Mouse (Mus musculus): ENCODE measurements around the gene Kifc5b. TPM values are rescaled to one million over a fixed set of nuclear protein-coding genes. Genes with fewer than 3 reads are reported as not detected.

Kifc5b gene
- total RNA-seq, 2 experiments from 2014 or later: 2.6 to 16.0 TPM

DNA sequence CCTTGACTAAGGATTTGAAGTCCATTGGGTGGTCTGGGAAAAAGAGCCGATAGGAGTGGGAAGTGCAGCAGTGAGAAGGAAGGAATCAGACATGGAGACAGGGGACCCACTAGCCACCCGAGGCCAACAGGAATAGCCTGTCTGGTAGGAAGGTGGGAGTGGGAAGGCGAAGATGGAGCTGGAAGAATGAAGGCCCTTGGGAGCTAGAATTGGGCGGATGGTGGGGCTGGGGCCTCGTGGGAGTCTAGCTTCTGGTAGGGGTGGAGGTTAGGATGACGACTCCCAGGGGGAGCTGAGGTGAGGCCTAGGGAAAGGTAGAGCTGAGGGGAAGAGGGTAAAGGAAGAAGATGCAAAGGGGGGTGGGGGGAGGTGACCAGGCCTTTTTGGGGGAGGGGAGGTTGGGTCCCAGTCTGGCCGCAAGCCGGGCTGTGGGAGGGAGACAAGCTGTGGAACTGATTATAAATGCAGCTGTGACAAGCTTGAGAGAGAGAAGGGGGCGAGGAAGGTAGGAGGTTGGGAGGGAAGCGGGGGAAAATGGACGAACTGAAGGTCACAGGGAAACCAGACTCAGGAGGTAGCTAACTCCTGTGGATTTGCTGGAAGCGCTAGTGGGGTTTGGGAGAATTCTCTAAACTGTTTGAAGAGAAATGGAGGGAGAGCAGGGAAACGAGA, 29.1 kb downstream of the Kifc5b start:
- no peak for ATAC-seq (replicated peaks; ENCODE audit: poor library complexity)

DNA sequence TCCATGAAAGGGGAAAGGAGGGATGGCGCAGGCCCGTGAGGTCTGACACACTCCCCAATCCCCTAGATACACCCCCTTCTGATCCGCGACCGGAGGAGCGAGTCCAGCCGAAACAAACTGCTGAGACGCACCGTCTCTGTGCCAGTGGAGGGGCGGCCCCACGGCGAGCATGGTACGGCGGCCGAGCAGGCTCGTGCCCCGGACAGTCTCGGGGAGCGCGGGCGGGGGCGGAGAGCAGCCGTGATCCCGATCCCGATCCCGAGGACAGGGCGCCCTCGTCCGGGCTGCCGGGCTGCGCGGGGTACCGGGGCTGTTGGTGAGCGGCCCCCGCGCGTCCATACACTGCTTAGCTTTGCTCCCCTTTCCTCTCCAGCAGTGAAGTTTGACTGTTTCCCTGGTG, 29.7 kb downstream of the Kifc5b start:
- ATAC-seq (replicated peaks; ENCODE audit: poor library complexity): peak; percentile 45

DNA sequence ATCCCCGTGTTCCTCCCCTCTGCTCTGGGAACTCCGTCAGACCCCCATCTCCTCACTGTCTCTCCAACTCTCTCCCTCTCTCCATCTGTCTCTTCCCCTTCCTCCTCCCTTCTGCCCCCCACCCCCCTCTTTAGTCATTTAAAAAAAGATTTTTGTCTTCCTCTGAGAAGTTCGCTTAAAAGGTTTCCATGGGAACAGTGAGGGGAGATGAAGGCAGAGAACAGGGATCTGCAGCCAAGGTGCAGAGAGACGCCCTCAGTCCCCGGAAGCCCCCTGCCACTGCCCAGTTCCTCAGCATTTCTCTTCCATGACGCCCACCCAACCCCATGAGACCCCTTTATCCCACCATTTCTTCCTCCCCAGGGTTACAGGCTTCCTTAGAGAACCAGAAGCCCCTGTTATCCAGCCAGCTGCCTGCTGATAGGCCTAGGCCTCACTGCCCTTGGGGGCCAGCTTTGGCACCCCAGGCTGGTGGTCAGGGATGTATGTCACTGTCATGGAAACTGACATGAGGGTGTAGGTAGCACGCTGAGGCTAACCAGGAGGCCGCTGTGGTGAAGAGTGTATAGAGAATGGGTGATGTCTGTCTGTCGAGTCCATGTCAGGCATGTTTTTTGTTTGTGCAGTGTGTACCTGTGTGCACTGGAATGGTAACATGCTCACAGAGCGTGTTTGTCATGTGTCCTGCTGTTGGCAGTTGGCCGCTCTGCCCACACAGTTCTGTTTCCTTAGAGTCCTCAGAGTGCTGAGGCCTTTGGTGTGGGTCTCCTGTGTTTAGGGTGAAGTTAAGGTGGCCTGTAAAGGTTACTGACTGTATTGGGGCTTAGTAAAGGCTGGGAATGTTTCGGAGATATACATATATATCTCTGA, 30.6 kb downstream of the Kifc5b start:
- ATAC-seq (replicated peaks; ENCODE audit: poor library complexity): no peak

DNA sequence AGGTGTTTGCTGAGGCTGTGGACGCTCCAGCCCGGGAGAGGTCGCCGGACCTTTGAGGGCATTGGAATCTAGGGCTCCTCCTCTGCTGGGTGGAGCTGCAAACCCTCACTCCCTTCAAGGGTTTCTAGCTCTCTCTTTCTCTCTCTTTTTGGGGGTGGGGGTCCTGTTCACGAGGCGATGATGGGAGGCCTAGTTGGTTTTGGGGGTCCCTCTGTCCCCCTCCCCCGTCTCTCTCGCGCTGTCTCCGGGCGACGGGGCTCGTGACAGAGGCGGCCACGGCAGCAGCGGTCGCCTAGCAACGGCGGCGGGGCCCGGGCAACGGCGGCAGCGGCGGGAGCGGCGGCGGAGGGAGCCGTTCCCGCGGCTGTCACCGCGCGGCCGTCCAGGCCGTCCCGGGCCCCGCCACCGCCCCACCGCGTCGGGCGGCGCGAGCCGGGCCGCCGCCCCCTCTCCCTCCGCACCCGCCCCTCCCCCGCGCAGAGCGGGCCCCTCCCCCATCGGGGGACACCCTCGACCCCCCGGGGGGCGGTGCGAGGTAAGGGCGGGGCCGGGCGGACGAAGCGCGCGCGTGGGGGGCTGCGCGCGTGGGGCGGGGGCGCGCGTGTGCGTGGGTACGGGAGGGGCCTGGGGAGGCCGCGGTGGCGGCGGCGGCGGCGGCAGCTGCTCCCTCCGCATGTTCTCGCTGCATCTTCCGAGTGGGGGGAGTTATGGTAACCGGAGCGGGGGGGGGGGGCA, 31.6 kb downstream of the Kifc5b start:
- ATAC-seq (replicated peaks; ENCODE audit: poor library complexity): no peak

DNA sequence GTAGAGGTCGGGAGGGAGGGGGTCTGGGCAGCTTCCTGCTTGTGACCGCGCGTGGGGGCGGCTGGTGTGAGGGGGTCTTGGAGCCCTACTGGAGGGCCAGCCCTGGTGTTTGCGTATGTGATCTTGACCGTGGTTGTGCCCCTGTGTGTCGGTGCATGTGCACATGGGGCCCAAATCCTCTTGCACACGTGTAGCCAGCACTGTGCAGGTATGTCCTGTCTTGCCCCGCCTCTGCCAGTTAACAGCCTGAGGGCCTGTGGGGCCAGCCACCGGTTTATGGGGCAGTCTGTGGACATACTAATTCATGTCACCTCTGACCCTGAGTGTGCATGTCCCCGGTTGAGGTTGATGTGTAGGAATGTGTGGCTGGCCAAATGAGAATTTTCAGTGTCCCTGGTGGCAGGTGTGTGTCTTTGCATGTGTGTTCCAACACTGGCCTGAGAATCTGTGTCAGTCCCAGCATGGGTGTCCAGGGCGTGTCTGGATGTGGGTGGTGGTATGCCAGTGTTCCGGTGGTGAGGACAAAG, 32.2 kb downstream of the Kifc5b start:
- ATAC-seq (replicated peaks; ENCODE audit: poor library complexity): peak; percentile 58

DNA sequence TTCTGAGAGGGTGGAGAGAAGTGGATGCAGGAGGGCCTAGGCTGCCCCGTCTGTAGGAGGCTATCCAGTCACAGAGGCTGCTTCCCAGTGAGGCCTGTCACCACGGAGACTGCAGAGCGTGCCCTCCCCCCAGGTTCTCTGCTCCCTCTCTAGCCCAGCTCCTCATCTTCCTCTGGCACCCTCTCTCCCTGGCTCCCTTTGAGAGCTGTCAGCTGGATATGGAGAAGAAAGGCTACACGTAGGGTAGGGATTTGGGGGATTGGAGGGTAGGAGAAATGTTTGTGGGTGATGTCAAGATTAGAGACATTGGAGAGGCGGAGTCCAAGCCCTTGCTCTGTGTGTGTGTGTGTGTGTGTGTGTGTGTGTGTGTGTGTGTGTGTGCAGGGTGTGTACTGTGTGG, 33.0 kb downstream of the Kifc5b start:
- no peak for ATAC-seq (replicated peaks; ENCODE audit: poor library complexity)

DNA sequence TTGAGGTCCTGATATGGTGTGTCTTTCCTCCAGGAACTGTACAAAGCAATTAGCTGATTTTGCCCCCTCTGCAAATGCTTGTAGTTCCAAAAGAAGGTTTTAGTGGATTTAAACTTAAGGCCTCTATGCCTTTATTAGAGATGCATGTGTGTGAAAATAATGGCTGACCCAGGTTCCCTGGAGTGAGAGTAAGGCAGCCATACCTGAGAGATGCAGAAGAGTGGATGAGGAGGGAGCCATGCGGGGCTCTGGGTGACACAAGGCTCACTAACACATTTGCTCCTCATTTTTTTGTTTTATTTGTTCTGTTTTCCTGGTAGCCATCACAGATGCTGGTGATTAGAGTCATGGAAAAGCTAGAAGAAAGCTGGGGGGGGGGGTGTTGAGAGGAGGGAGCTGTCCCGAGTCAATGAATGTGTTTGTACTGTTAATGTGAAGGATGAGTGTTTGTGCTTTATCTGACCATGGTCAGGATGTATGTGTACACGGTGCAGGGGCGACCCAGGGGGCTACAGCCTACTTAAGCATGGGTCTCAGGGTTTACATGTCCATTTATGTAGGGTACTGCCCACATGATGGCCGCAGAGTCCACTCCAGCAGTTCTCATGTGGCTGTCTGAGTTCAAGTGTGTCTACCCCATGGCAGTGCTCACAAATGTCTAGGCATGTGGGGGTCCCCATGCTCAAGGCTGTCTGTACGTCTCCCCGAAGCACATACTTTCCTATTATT, 33.8 kb downstream of the Kifc5b start:
- no peak for ATAC-seq (replicated peaks; ENCODE audit: poor library complexity)

DNA sequence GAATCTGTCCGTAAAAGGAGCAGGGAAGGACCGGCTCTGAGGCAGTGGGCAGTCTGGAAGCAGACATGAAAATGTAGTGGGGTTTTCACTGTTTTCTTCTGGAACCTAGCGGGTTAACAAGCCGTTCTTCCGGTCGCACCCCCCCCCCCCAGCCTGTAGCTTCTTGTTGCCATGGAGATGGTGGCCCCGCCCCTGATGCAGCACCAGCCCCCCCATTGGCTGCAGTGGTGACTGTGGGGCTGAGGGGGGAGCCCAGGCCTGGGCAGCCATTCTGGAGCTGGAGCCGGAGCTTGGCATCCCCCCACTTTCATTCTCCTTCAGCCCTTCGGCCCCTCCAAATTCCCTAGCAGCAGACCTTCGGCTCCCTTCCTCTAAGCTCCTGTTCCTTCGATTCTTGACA, 34.5 kb downstream of the Kifc5b start:
- ATAC-seq (replicated peaks; ENCODE audit: poor library complexity): peak; percentile 75

DNA sequence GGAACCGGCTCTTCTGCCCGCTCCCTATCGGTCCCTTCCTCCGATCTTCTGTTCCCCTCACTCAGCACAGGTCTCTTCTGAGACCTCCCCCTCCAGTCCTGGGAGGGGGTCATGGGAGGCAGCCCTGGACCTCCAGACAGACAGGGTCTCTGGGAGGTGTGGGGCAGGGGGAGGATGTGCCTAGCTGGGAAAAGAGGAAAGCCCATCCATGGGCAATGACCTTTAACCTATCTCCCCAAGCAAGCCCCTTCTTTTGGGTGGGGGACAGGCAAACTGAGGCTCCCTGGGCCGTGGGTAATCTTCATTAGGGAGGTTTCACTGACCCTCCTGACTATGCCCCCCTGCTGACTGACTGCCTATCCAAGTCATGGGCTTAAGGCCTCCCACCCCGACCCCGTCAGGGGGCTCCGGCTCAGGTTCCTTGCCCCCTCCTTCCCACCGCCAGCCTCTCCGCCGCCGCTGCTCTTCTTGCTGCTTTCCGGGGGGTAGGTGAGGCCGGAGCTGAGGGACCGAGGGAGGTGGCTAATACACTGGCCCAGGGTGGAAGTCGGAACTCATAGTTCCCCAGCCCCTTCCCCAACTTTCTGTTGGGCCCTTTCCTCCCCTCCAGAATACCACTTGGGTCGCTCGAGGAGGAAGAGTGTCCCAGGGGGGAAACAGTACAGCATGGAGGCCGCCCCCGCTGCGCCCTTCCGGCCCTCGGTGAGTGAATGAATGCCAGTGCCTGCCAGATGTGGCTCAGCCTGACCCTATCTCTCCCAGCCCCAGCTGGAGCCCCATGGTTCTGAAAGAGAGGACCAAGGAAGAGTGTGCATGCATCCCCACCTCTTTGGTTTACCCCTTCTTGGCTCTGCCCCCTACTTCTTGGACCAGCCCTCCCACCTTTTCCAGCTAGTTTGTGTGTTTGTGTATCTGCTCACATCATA, 35.3 kb downstream of the Kifc5b start:
- no peak for ATAC-seq (replicated peaks; ENCODE audit: poor library complexity)

DNA sequence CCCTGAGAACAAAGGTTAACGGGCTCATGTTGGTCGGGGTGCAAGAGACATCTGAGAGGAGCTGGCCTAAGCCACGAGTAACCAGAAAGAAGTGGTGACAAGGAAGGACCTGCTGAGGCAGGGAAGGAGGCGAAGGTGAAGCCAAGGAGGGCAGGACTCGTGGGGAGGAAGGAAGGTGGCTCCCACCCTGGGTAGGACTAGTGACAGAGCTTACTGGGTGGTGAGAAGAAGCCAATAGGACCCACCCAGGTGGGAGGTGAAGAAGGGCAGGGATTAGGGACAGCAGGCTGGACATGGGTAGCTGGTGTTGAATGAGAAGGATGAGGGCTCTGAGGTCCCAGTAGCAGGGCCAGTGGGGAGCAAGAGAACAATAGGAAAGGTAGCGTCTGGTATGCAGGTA, 36.3 kb downstream of the Kifc5b start:
- ATAC-seq (replicated peaks; ENCODE audit: poor library complexity): no peak

DNA sequence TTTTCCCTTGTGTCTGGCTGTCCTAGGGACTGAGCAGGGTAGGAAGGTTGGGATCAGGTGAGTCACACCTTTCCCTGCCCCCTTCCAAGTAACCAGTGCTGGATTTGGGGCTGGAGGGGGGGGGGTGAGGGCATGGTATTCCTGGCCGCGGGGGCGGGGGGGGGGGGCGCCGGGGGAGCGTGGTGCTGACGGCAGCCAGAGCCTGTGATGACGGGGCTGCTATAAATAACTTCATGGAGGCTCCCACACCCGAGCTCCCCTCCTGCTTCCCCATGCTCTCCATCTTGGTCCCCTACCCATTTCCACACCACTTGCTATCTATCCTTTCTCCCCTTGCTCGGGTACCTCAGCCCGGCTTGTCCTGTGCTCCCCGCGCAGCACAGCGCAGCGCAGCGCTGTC, 36.8 kb downstream of the Kifc5b start:
- no peak for ATAC-seq (replicated peaks; ENCODE audit: poor library complexity)

DNA sequence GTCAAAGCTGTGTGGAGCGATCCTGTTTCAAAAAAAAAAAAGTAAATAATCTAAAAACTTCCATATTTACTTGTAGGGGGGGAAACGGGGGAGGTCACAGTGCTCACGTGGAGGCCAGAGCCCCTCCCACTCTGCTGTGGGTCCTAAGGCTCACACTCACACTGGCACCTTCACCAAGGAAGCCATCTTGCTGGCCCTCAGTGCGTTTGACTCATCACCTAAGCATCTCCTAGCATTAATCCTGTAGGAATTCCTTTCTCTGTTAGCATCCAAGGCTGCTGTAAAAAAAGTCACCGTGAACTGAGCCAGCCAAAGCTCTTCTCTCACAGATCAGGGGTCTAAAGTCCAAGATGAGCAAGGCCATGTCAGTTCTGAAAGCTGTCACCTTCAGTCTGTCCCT, 39.4 kb downstream of the Kifc5b start:
- no peak for ATAC-seq (replicated peaks; ENCODE audit: poor library complexity)

DNA sequence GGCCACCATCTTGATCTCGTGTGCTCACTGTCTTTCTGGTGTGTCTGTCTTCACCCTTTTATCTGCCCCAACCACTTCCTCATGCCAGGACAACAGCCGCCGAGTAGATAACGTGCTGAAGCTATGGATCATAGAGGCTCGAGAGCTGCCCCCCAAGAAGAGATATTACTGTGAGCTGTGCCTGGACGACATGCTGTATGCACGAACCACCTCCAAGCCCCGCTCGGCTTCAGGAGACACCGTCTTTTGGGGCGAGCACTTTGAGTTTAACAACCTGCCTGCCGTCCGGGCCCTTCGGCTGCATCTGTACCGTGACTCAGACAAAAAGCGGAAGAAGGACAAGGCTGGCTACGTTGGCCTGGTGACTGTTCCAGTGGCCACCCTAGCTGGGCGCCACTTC, 40.0 kb downstream of the Kifc5b start:
- peak; percentile 85 for ATAC-seq (replicated peaks; ENCODE audit: poor library complexity)

DNA sequence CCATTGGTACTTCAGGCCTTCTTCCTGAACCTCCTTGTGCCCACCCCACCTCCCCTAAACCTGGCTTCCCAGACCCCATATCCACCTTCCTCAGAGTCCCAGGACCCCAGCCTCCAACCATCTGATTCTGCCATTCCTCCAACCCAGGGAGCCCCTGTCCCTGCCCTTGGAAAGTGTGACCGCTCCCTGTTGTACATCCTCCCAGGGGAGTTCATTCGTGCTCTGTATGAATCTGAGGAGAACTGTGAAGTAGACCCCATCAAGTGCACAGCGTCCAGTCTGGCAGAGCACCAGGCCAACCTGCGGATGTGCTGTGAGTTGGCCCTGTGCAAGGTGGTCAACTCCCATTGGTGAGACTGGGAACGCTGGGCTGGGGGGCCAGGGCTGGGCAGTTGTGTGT, 41.0 kb downstream of the Kifc5b start:
- no peak for ATAC-seq (replicated peaks; ENCODE audit: poor library complexity)

DNA sequence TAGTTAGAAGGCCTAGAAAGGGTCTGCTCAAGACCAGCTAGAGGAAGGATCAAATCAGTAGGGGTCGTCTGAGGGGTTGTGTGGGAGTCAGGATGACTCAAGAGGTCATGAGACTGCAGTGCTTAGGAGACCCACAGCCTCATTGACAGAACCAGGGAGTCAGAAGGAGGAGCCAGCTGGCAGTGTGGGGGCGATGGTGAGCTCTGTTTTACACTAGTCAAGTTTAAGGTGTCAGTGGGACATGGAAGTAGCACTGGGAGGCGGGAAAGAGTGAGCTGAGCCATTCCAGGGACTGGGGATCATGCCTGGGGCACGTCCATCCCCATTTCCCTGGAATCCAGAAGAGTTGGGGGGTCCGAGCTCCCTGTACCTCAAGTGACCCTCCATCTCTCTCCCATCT, 42.0 kb downstream of the Kifc5b start:
- ATAC-seq (replicated peaks; ENCODE audit: poor library complexity): no peak

DNA sequence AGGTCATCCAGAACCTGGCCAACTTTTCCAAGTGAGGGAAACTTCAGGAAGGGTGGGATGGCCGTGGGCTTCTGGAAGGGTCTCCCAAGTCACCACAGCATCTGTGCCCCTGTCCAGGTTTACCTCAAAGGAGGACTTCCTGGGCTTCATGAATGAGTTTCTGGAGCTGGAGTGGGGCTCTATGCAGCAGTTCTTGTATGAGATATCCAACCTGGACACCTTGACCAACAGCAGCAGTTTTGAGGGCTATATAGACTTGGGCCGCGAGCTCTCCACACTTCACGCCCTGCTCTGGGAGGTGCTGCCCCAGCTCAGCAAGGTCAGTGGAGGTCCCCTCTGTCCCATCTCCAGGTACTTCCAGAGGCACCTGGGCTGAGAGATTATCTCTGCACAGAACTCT, 42.9 kb downstream of the Kifc5b start:
- no peak for ATAC-seq (replicated peaks; ENCODE audit: poor library complexity)

DNA sequence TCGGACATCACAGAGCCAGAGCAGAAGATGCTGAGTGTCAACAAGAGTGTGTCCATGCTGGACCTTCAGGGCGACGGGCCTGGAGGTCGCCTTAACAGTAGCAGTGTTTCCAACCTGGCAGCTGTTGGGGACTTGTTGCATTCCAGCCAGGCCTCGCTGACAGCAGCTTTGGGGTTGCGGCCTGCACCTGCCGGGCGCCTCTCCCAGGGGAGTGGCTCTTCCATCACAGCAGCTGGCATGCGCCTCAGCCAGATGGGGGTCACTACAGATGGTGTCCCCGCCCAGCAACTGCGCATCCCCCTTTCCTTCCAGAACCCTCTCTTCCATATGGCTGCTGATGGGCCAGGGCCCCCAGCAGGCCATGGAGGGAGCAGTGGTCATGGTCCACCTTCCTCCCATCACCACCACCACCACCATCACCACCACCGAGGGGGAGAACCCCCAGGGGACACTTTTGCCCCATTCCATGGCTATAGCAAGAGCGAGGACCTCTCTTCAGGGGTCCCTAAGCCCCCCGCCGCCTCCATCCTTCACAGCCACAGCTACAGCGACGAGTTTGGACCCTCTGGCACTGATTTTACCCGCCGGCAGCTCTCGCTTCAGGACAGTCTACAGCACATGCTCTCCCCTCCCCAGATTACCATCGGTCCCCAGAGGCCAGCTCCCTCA, 44.8 kb downstream of the Kifc5b start:
- no peak for ATAC-seq (replicated peaks; ENCODE audit: poor library complexity)

DNA sequence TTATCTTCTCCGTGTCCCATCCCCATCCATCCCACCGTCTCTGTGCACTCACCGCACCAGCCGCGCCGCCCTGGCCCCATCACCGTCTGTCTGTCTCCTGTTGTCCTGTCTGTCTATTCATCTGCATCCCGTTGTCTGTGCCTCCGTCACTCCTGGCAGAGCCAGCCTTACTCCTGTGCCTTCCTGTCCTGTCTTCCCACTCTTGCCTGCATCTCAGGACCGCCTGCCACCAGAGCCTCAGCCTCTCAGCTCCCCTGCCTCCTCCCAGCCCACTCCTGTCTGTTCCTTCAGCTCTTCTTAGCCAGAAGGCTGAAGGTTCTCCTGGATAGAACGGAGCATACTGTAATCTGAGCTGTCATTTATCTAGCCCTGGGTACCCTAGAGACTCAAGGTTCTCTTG, 50.1 kb downstream of the Kifc5b start:
- ATAC-seq (replicated peaks; ENCODE audit: poor library complexity): no peak

DNA sequence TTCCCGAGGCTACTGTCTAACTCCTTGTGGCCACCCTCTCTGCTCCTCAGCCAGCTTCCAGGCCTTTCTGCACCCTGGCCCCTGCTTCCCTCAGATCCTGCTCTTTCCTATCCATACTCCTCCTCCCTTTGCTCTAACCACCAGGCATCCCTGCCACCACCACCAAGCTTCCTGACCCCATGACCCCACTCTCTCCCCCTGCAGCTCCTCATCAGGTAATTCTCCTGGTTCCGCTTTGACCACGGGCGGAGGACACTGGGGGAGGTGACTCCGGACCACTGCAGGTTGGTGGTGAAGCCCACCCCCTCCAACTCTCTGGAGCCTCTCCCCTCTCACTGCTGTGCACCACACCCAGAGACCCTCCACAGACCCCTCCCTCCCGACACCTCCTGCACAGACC, 50.6 kb downstream of the Kifc5b start:
- ATAC-seq (replicated peaks; ENCODE audit: poor library complexity): no peak
